Mouse (Mus musculus): Measurements from ENCODE around the gene Glb1l.
"Not testable (repeated sequence)": the region's sequence is repeated elsewhere in the genome, so short reads cannot be mapped to it uniquely, and the experiment has no call there.

Gene Glb1l

GRCm38 (mm10) chr1:75210136-75211087 lies at the start of gene Glb1l, which contains the start of gene Stk16:
Glb1l (minus strand) TSS chr1:75210813.
Stk16 (plus strand) TSS chr1:75210838.
- DNase-seq, result peak; percentile 98 to 99

- DNase-seq, result peak in 1 of 2 experiments; percentile 38
Observed at GRCm38 (mm10) chr1:75255516-75256046, 45.0 kb upstream of the Glb1l start.

- DNase-seq, result no peak
Observed at GRCm38 (mm10) chr1:75254625-75255013, 44.0 kb upstream of the Glb1l start.

GRCm38 (mm10) chr1:75253849-75254624 lies 43.4 kb upstream of the Glb1l start:
- peak; percentile 79 to 93 for DNase-seq

- DNase-seq, result peak in 1 of 2 experiments; percentile 36
Observed at GRCm38 (mm10) chr1:75253029-75253428, 42.4 kb upstream of the Glb1l start.

GRCm38 (mm10) chr1:75252308-75252707 lies 41.7 kb upstream of the Glb1l start:
- DNase-seq, result no peak

GRCm38 (mm10) chr1:75251112-75251970 lies 40.7 kb upstream of the Glb1l start:
- peak; percentile 88 to 92 for DNase-seq

GRCm38 (mm10) chr1:75250498-75250897 lies 39.9 kb upstream of the Glb1l start:
- no peak for DNase-seq

- DNase-seq, result no peak
Observed at GRCm38 (mm10) chr1:75248041-75248772, 37.6 kb upstream of the Glb1l start.

- DNase-seq, result no peak
Observed at GRCm38 (mm10) chr1:75247071-75247930, 36.7 kb upstream of the Glb1l start.

GRCm38 (mm10) chr1:75244836-75245235 lies 34.2 kb upstream of the Glb1l start:
- peak in 1 of 2 experiments; percentile 63 for DNase-seq

- no peak for DNase-seq
Observed at GRCm38 (mm10) chr1:75244175-75244826, 33.7 kb upstream of the Glb1l start.

GRCm38 (mm10) chr1:75243411-75243810 lies 32.8 kb upstream of the Glb1l start:
- DNase-seq, result no peak

- DNase-seq, result no peak
Observed at GRCm38 (mm10) chr1:75239591-75239990, 29.0 kb upstream of the Glb1l start.

- DNase-seq, result peak; percentile 91 to 97
Observed at GRCm38 (mm10) chr1:75236117-75237050, 25.8 kb upstream of the Glb1l start, which contains the start of gene Dnajb2. Dnajb2 (plus strand) TSS chr1:75236406.

- DNase-seq, result peak; percentile 76 to 85
Observed at GRCm38 (mm10) chr1:75234606-75235005, 24.0 kb upstream of the Glb1l start.

- DNase-seq, result not testable (repeated sequence)
Observed at GRCm38 (mm10) chr1:75232489-75232888, 21.9 kb upstream of the Glb1l start.

- no peak for DNase-seq
Observed at GRCm38 (mm10) chr1:75231664-75232152, 21.1 kb upstream of the Glb1l start, which contains the start of gene A630095N17Rik. A630095N17Rik (minus strand) TSS chr1:75232102.
